Mouse (Mus musculus): Measurements from ENCODE around the gene Pbrm1.
A peak's percentile ranks its signal among the peaks of the same experiment; 100 is the strongest.

Pbrm1 gene

DNA sequence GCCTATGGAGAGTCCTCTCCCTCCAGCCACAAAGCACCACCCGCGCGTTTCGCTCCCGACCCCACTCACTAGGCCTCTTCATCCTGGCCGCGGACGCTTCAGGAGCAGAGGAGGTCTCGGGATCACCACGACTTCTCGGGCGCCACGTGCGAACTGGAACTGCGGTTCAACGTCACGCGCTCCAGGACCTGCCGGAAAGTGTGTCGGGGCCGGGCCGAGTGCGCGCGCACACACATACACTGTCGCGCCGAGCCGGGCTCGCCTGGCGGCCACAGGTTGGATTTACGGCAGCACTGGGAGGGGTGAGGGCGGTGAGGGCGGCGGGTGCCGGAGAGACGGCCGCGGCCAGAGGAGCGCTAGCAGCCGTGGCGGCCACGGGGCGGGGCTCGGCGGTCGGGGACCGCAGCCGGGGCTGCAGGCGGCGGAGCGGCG, at the start of gene Pbrm1, which contains the start of gene Gnl3:
Pbrm1 (plus strand) TSS at position 279 of the 432 bp plus-strand sequence.
Gnl3 (minus strand) TSS at position 293 of the 432 bp plus-strand sequence.
- peak; percentile 94 to 97 for DNase-seq (ENCODE audit: low spot score in 2 of 2)

DNA sequence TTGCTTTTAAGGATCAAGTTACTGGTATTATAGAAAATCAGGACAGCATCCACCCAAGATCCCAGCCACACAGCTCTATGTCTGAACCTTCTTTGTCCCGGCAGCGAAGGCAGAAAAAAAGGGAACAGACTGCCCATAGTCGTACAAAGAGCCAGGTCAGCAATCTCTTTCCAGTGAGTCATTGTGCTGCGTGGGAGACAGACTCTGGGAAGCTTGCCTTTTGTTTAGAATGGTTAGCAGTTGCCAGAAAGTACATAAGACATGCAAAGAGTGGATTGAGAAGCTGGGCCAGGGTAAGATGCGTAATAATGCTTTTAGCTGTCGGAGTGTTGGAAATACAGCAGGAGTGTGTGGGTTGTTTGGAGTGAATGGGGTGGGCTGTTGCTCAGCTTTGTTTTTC, 44.7 kb upstream of the Pbrm1 start:
- peak; percentile 12 to 40 for DNase-seq (ENCODE audit: low spot score in 2 of 2)

DNA sequence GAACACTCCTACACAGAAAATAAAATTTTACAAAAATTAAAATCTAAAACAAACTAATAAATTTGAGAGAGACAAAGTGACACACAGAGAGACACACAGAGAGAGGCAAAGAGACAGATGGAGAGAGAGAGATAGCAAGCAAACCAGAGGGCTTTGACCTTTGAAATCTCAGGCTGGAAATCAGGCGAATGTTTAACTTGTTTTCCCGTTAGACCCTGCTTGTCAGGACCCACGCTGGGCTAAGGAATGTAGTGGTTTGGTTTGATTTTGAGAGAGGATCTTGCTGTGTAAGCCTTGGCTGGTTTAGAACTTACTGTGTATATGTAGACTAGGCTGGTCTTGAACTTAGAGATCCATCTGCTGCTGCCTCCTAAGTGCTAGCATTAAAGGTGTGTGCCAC, 42.7 kb upstream of the Pbrm1 start:
- DNase-seq (ENCODE audit: low spot score in 2 of 2), result no peak

DNA sequence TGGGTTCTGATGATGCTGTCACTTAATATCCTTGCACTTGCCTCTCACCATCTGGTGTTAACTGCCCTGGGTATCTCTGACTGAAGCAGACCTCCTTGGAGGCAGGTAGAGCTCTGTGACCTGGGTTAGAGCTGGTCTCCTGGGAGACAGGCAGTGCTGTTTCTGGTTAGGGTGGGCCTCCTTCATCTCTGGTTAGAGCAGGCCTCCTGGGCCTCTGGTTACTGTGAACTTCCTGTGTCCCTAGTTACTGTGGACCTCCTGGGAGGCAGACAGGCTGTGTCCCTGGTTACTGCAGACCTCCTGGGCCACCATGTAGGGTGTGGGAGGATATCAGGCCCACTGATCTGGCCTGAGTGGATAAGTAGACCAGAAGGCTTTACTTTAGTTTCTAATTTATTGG, 22.5 kb upstream of the Pbrm1 start:
- no peak for DNase-seq (ENCODE audit: low spot score in 2 of 2)

DNA sequence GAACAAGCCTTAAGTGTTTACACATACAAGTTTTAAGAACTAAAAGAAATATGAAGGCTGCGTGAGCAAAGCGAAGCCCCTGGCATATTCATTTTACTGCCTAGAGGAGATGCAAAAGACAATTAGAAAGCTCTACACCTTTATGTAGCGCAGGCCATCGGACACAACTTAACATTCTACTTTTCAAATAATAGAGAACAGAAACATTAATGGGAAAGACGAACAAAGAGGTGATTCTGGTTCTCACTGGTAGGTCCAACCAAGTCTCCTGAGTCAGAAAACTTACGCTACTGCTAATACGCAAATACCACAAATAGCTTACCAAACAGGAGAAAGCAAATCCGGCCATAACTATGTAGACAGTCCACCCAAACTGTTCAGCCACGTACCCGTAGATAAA, 18.6 kb upstream of the Pbrm1 start:
- DNase-seq (ENCODE audit: low spot score in 2 of 2), result no peak

DNA sequence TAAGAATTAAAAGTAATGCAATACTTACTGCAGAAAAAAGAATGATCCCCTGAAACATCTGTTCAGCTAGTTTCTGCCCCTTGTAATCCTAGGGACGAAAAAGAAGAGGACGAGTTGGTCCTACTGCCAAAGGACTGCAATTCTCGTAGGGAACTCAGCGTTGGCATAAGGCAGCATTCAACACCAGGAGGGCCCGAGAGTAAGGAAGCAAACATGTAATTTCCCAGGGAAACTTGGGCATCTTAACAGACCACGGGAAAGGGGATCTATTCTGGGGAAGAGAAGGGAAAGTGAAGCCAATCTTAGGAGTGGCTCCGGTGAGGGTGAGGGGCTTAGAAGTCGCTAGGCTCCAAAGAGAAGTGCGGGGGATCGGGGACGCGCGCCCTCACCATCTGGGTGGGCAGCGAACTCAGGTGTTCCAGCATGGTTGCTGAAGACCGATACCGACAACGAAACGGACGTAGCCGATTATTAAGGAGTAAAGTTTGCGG, 18.1 kb upstream of the Pbrm1 start:
- DNase-seq (ENCODE audit: low spot score in 2 of 2), result no peak

DNA sequence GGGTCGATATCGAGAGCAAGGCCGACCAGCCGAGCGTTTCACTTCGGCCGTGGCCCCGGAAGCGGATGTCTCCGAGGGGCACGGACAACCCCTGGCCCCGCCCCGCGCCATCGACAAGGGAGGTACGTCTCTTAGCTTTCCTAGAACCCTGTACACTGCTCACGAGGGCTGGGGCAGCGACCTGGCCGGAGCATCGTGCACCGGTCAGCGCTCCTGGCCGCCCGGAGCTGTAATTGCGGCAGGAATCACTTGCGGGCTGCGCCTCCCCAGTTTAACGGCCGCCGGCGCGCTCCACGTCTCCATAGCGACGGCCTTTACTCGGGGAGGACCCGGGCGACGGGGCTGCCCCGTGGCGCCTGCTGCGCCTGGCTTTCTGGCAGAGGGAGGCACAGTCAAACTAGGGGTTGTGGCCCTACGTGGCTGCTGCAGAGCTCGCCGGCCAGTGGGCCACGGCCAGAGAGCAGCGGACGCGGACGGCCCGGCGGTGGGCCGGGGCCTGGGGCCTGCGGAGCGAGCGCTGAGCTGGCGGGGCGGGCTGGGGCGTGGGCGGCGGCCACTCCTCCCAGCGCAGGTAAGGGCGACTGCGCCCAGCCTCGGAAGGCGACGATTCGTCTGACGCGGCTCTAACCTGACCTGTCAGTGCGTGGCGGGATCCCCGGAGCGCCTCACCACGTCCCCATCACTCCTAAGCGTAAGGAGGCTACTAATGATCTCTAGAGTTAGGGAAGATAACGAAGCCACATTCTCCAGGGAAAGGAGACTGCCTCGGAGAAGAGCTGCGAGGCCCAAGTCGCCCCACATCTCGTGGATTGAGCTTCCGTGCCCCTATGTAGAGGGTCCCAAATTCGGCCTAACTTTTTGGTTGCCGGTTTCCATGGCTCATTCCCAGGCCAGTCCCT, 17.4 kb upstream of the Pbrm1 start, which contains the start of the genes Glt8d1 and Spcs1:
Glt8d1 (plus strand) TSS at position 94 of the 899 bp plus-strand sequence.
Spcs1 (minus strand) TSS at position 366 of the 899 bp plus-strand sequence.
- peak; percentile 72 to 83 for DNase-seq (ENCODE audit: low spot score in 2 of 2)

DNA sequence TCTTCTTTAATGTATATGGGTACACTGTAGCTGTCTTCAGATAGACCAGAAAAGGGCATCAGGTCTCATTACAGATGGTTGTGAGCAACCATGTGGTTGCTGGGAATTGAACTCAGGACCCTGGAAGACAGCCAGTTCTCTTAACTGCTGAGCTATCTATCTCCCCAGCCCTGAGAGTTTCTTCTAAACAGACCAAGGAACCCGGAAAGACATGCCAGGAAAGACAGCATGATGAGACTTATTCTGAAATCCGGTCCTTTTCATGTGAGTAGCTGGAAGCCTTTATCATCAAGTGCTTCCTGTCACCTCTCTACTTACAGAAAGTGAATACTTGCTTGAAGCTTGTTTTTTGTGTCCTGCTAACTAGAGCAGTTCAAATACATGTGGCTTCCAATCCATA, 14.4 kb upstream of the Pbrm1 start:
- DNase-seq (ENCODE audit: low spot score in 2 of 2), result no peak

DNA sequence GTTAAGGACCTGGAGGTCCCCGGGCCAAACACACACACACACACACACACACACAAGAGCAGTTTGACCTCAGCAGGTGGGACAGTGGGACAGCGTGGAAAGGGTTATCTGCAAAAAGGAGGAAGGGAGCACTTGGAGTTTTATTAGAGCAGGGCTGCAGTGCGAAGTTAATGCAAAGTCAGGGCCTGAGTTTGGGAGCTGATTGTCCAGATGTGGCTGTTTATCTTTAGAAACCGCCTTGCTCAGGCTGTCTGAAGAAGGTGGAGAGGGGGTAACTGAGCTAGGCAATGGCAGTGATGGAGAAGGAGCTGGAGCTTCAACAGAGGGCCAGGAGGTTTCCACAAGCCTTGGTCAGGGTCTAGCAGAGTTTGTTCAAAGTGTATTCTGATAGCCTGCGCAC, 12.2 kb upstream of the Pbrm1 start:
- no peak for DNase-seq (ENCODE audit: low spot score in 2 of 2)

DNA sequence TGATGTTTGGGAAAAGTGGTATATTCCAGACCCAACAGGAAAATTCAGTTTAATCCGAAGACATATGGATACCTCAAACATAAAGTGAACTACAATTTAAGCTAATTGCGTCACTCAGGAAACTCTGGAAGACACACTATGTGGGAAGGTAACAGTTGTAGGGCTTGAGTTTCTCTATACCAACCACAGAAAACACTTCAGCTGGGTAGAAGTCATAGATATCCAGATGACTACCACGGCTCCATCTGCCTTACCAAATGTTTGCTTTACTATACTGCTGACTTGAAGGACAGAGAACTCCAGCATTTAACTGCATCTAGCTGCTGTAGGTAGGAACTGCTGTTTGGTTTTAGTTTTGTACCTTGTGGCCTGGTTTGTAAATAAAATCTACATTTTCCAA, 7.3 kb upstream of the Pbrm1 start:
- no peak for DNase-seq (ENCODE audit: low spot score in 2 of 2)

DNA sequence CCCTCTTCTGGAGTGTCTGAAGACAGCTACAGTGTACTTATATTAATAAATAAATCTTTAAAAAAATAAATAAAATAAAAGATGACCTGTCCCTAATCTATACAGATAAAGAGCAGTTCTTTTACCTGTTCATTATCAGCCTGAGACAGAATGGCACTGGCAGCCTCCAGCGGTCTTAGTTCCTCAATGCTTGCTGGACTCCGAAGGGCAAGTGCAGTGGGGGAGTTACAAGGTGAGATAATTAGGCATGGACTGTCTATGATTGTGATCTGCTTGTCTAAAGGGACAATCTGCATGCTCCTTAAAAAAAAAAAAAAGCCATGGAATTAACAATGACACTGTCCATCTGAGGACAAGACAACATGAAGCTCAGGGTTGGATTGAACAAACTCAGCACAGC, 5.0 kb upstream of the Pbrm1 start:
- DNase-seq (ENCODE audit: low spot score in 2 of 2), result no peak

DNA sequence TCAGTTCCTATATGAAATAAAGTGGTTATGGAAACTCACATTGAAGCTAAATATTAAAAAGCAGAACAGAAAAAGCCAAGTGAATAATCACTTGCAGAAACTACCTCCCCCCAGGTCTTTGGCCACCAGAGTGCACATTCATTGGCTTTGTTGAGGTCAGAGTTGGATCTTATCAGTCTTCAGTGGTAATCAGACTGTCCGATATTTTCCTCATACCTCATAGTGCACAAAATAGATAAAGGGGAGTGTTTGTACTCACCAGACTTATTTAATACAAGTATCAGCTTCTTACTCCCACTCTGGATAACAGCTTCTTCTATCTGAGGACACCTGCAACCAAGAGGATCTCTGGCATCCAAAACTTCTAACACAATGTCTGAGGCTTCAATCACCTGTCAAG, 2.9 kb upstream of the Pbrm1 start:
- no peak for DNase-seq (ENCODE audit: low spot score in 2 of 2)

DNA sequence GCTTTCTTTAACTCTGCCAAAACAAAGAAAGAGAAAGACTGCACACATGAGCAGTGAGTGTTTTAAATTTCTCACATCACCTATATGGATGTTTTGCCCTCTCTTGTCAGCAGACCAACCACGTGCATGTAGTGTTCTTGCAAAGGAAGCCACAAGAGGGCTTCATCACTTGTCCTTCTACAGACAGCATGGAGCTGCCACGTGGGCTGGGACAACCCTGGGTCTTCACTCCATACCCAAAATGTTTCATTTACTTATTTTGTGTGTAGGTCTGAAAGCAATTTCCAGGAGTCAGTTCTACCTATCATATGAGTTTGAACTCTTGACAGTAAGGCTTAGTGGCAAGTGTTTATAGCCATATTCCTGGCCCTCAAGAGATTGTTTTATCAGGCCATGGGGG, 1.1 kb upstream of the Pbrm1 start:
- DNase-seq (ENCODE audit: low spot score in 2 of 2), result no peak

DNA sequence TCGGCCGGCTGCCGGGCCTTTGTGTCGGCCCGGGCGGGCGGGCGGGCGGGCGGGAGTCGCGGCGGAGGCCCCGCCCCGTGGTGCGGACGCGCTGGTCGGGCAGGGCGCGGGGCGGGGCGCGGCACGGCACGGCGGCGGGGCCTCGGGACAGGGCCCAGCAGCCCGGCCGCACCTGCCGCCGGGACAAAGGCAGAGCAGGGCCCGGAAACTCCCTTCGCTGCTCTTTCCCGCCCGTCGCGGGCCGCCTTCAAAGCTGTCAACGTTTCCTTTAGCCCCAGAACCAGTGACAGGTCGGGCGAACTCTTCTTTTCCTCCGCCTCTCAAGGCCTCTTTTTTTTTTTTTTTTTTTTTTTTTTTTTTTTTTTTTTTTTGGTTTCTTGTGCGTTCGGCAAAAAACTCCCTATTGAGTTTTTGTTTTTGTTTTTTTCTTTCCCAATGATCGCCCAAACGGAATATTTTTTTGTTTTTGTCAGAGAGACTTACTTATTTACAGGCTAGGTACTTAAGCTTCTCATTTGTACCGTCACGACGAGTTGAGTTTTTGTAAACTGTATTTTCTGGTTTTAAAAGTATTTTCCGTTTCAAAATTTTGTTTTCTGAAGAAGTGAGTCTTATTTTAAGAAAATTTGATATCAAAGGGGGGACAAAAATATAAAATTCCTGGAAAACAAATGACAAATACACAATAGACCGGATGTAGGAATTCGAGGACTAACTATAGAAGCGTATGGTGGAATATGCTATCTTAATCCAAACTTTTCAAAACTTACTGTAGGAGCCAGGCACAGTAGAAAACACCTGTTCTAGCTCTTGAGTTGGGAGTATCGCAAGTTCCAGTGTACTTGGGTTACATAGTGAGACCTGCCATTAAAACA, 630 bp downstream of the Pbrm1 start:
- DNase-seq (ENCODE audit: low spot score in 2 of 2), result peak in 1 of 2 experiments; percentile 44

DNA sequence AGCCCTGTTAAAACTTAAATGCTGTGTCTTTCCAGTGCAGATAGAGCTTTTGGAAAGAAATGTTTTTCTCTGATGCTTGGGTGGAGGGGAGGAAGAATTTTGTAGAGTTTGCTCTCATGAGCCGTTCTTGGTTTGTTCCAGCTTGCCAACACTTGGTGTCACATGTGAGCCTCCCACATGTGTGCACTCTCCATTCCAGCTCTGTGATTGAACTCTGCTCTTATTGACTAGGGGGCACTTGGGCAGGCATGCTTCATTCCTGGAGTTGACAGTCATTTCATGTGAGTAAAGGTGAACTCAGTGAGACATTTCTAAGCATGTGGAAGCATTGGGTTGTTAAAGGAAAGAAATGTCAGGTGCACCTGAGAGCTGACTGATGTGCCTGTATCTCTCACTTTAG, 3.6 kb downstream of the Pbrm1 start:
- no peak for DNase-seq (ENCODE audit: low spot score in 2 of 2)

DNA sequence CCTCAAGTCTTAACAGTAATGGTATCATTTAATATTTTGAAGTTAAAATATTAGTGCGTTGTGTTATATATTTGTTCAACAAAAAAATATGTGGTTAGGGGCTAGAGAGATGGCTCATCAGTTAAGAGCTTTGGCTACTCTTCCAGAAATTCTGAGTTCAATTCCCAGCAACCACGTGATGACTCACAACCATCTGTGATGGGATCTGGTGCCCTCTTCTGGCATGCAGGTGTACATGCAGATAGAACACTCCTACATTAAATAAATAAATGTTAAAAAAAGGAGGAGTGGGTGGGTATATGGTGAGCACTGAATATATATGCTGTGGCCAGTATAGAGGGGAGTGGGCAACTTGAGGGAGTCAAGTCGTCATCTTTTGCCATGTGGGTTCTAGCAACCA, 6.8 kb downstream of the Pbrm1 start:
- DNase-seq (ENCODE audit: low spot score in 2 of 2), result no peak

DNA sequence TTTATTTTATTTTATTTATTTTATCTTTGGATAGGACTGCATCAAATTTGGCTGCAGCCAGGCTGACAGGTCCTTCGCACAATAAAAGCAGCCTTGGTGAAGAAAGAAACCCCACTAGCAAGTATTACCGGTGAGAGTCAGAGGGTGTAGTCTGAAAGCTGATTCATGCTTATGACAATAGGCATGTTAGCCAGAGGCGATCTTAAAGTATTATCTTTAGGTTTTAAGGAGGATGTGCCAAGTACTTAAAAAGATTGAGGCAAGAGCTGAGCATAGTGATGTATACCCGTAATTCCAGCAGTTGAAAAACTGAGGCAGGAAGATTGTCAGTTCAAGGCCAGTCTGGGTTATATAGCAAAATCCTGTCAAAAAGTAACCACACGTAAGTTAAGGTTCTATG, 26.4 kb downstream of the Pbrm1 start:
- DNase-seq (ENCODE audit: low spot score in 2 of 2), result no peak

DNA sequence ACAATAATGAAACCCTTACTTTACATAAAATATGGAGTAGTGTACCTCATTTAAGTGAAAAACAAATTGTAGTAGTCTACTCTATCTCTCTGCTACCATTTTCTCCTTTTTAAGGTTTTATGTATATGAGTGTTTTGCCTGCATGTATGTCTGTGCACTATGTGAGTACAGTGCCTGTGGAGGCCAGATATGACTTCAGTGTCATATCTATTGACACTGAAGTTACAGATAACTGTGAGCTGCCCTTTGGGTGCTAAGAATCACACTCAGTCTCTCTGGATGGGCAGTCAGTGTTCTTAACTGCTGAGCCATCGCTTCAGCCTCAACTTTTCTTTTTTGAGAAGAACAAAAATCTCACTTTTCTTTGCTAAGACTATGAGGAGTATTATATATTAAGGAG, 26.9 kb downstream of the Pbrm1 start:
- no peak for DNase-seq (ENCODE audit: low spot score in 2 of 2)

DNA sequence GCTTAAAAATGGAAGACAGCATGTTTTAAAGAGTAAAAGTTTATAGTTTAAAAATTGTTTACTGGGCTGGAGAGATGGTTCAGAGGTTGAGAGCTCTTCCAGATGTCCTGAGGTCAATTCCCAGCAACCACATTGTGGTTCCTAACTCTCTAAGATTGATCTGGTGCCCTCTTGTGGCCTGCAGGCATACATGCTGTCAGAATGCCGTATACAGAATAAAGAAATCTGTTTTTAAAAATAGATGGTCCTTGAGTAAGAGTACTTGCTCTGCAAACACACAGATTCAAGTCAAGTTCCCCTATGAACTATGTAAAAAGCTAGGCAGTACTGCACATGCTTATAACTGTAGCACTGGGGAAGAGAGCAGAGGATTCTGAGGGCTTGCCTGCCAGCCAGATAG, 43.3 kb downstream of the Pbrm1 start:
- DNase-seq (ENCODE audit: low spot score in 2 of 2), result no peak

DNA sequence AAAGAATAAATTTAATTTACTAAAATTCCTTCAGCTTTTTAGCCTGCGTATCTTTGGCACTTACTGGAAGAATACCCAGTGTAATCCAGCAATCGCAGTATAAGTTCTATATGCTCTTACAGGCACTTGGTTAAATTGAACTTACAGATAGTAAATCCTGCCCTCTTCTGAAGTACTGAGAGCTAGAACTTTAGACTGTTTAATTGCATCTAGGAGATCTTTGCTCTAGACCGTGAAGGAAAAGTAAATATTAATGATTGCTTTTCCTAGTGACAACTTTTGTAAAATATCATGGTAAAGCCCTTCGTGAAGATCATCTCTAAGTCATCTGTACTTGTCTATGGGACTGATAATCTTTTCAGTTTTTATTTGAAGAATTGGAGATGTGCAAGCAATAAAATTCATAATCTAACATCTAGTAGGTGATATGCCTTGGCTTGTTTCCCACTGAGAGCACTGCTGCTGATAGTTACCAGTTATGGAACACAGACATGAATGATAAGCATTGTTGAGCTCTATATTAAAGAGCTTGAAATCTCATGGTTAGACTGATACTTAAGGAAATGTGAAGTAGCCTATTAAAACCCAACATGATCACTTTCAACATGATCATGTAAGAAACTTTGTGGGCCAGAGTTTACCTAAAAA, 50.3 kb downstream of the Pbrm1 start:
- DNase-seq (ENCODE audit: low spot score in 2 of 2), result no peak

DNA sequence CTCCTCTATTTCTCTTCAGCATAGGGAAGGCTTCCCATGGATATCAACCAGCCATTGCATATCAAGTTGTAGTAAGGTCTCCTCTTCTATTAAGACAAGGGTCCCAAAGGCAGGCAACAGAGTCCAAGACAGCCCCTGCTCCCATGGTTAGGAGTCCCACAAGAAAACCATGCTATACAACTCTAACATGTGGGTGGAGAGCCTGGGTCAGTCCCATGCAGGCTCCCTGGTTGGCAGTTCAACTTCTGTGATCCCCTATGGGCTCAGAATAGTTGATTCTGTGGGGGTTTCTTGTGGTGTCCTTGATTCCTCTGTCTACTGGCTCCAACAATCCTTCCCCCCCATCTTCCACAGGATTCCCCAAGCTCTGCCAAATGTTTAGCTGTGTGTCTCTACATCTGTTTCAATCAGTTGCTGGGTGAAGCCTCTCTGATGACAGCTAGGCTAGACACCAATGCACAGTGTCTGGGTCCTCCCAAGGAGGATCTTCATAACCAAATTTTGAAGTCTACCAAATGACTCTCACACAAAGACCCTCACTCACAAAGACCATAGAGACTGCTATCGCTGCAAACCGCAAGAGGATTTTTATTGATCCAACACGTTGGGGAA, 59.8 kb downstream of the Pbrm1 start:
- no peak for DNase-seq (ENCODE audit: low spot score in 2 of 2)

All from frontal cortex, postnatal 10 days (tissue).